In the genomic region with DNA sequence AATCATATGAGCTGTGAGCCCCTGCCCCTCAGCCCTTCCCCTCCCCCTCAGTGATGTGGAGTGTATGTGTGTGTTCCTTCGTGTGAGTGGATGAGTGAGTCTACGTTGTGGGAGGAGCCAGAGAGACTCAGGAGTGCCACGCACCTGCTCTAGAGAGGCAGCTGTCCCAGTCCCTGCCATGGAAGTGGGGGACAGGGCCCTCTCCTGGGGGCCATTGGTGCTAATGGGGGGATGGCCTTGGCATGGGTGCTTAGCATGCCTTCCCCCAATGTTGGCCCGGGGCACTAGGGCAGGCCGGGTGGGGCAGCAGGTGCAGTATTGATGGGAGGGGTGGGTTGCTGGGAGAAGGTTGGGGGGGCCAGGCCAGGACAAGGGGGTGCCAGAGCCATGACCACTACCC, we compare ENCODE assay signal across 8 mouse cellular contexts. TPM values are rescaled to one million over a fixed set of nuclear protein-coding genes. Genes with fewer than 3 reads are reported as not detected.
DNase-seq lines count a peak whose midpoint lies in the region; ATAC-seq lines count a peak whose summit lies in the region.

No protein-coding gene starts in this region.

- intact Hi-C loops in heart, postnatal 36 days (cut with DNase I), result no loop called here

- no peaks in the 10 kb centered on the region for H3K36me3 ChIP-seq in forebrain, embryonic 11.5 days (ENCODE audit: control insufficient read depth, insufficient read depth, low read length)
- H3K36me3 ChIP-seq in midbrain, embryonic 13.5 days, result peaks cover 76% of the 10 kb centered on the region

- WGBS in forebrain, embryonic 11.5 days, result 55% methylated on average over 5 of the region's 5 CpGs
- WGBS in midbrain, embryonic 13.5 days, result 38% methylated on average over 5 of the region's 5 CpGs

- peaks cover 26% of the 10 kb centered on the region for H3K4me1 ChIP-seq in forebrain, embryonic 11.5 days (replicated peaks; ENCODE audit: control insufficient read depth, insufficient read depth, low read length)
- peaks cover 49% of the 10 kb centered on the region for H3K4me1 ChIP-seq in midbrain, embryonic 13.5 days (replicated peaks)

- no peaks in the 10 kb centered on the region for H3K27me3 ChIP-seq in forebrain, embryonic 11.5 days (ENCODE audit: control insufficient read depth, insufficient read depth, low read length)
- H3K27me3 ChIP-seq in midbrain, embryonic 13.5 days, result no peaks in the 10 kb centered on the region

- peak; percentile 6; the same call in 1 of the 2 replicates for ATAC-seq in forebrain, embryonic 11.5 days (replicated peaks; ENCODE audit: low FRiP score)
- ATAC-seq in midbrain, embryonic 13.5 days, result 0 out of 2 replicates have a peak, but pooled peaks have one; percentile 22

- peak overlapping the region; percentile 32; the same call in 1 of the 2 replicates for H3K9ac ChIP-seq in forebrain, embryonic 11.5 days (ENCODE audit: low read length)
- H3K9ac ChIP-seq in midbrain, embryonic 13.5 days (replicated peaks), result peak overlapping the region; percentile 39; the same call in 1 of the 2 replicates

- no peak overlapping the region for H3K4me2 ChIP-seq in forebrain, embryonic 11.5 days (ENCODE audit: low read depth, low read length, severe bottlenecking)
- H3K4me2 ChIP-seq in midbrain, embryonic 13.5 days (replicated peaks), result peak overlapping the region; percentile 45

- peak overlapping the region; percentile 25; the same call in 1 of the 2 replicates for H3K27ac ChIP-seq in forebrain, embryonic 11.5 days (ENCODE audit: low read depth, low read length)
- peak overlapping the region; percentile 81 for H3K27ac ChIP-seq in midbrain, embryonic 13.5 days

- no peak overlapping the region for H3K4me3 ChIP-seq in forebrain, embryonic 11.5 days (ENCODE audit: low read depth, low read length)
- H3K4me3 ChIP-seq in midbrain, embryonic 13.5 days (replicated peaks), result no peak overlapping the region

- H3K9me3 ChIP-seq in forebrain, embryonic 11.5 days (ENCODE audit: control insufficient read depth, low read length), result no peaks in the 10 kb centered on the region
- no peaks in the 10 kb centered on the region for H3K9me3 ChIP-seq in midbrain, embryonic 13.5 days

- peak; percentile 13 for DNase-seq in kidney, postnatal 10 days
- no peak for DNase-seq in kidney, adult 8-10 months
- DNase-seq in forebrain, embryonic 11.5 days (ENCODE audit: low spot score), result peak; percentile 58
- DNase-seq in heart, postnatal 36 days, result peak; percentile 6 to 41
- DNase-seq in left cerebral cortex, adult 11 months (ENCODE audit: low spot score), result no peak
- no peak for DNase-seq in natural killer cell, adult 2 months (ENCODE audit: low spot score in 2 of 2)
- DNase-seq in B cell, adult 2 months, result no peak

RNA-seq across cellular contexts. Expression of gene Nr1d1, which starts 8.3 kb away (rescaled TPM):
- 1.0 and 1.6 TPM in 2 replicates for polyA plus RNA-seq in forebrain, embryonic 11.5 days (2014; fragmentation: Nextera tagmentation; extraction: Ambion mirVana)
- 100 to 1,000 TPM; 104 to 107 TPM for total RNA-seq in heart, postnatal 36 days (2021)
- polyA plus RNA-seq in midbrain, embryonic 13.5 days (2015; fragmentation: Nextera tagmentation; extraction: Ambion mirVana), result 1.2 and 1.9 TPM in 2 replicates

RNA-seq across cellular contexts. Expression of gene Thra, which starts 26.4 kb away (rescaled TPM):
- 35.9 and 36.9 TPM in 2 replicates for polyA plus RNA-seq in forebrain, embryonic 11.5 days (2014; fragmentation: Nextera tagmentation; extraction: Ambion mirVana)
- total RNA-seq in heart, postnatal 36 days (2021), result 100 to 1,000 TPM; 100 to 111 TPM
- polyA plus RNA-seq in midbrain, embryonic 13.5 days (2015; fragmentation: Nextera tagmentation; extraction: Ambion mirVana), result 99.6 and 106 TPM in 2 replicates

RNA-seq across cellular contexts. Expression of gene Msl1, which starts 28.5 kb away (rescaled TPM):
- polyA plus RNA-seq in forebrain, embryonic 11.5 days (2014; fragmentation: Nextera tagmentation; extraction: Ambion mirVana), result 24.0 and 28.4 TPM in 2 replicates
- 10 to 100 TPM; 74.4 to 75.3 TPM for total RNA-seq in heart, postnatal 36 days (2021)
- 34.2 and 34.5 TPM in 2 replicates for polyA plus RNA-seq in midbrain, embryonic 13.5 days (2015; fragmentation: Nextera tagmentation; extraction: Ambion mirVana)

RNA-seq across cellular contexts. Expression of gene Med24, which starts 37.6 kb away (rescaled TPM):
- polyA plus RNA-seq in forebrain, embryonic 11.5 days (2014; fragmentation: Nextera tagmentation; extraction: Ambion mirVana), result 75.9 and 76.6 TPM in 2 replicates
- 10 to 100 TPM; 45.2 to 52.7 TPM for total RNA-seq in heart, postnatal 36 days (2021)
- 83.5 and 90.3 TPM in 2 replicates for polyA plus RNA-seq in midbrain, embryonic 13.5 days (2015; fragmentation: Nextera tagmentation; extraction: Ambion mirVana)

RNA-seq across cellular contexts. Expression of gene Casc3, which starts 37.9 kb away (rescaled TPM):
- 59.9 and 63.2 TPM in 2 replicates for polyA plus RNA-seq in forebrain, embryonic 11.5 days (2014; fragmentation: Nextera tagmentation; extraction: Ambion mirVana)
- total RNA-seq in heart, postnatal 36 days (2021), result 10 to 100 TPM; 26.1 to 26.2 TPM
- 52.6 and 57.6 TPM in 2 replicates for polyA plus RNA-seq in midbrain, embryonic 13.5 days (2015; fragmentation: Nextera tagmentation; extraction: Ambion mirVana)

Comparison
In these comparisons a context has a peak if more than half of its experiments do, and no peak if none do; other contexts are left out.
1. DNase-seq: peak in kidney, postnatal 10 days (single experiment), forebrain, embryonic 11.5 days (single experiment) and heart, postnatal 36 days (2 of 2); none in kidney, adult 8-10 months (0 of 2), left cerebral cortex, adult 11 months (single experiment), natural killer cell, adult 2 months (0 of 2) and B cell, adult 2 months (0 of 2).